35 mouse cellular contexts compared by ENCODE assay signal in the genomic region with DNA sequence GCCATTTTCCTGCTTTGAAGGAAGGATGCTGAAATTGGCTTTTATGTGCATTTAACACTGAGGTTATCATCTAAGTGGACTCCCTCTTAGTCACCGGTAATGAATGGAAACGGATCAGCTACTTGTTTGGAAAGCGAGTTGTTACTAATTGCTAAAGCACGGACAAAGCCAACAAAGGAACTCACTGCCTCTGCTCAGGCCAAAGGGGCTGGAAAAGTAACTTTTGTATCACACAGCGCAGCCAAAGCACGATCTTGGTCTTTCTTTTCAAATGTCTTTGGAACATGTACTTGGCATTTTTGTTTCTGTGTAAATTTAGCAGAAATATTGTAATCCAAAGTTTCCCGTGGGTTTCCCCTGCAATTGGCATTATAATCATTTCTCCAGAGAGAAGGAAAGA. TPM values are rescaled to one million over a fixed set of nuclear protein-coding genes. Genes with fewer than 3 reads are reported as not detected.
"Had no signal": no experiment of that assay in that cellular context is flagged by ENCODE, and none has a peak within 500 bp of the region (broad histone marks: within the 10 kb centered on the region; RNA-seq: fewer than 3 reads in every experiment).

No protein-coding gene starts in this region.

- DNase-seq: gastrocnemius, postnatal 14 days; heart, adult 11 months; heart, adult 2 months; heart, postnatal 10 days; kidney, adult 18-20 months; kidney, adult 8-10 months; kidney, postnatal 14 days; kidney, postnatal 36 days; layer of hippocampus, adult 9-11 months; layer of hippocampus, postnatal 36 days; left cerebral cortex, postnatal 4 days had no signal

- H3K4me2 ChIP-seq: heart, embryonic 12.5 days; hindbrain, embryonic 12.5 days; hindbrain, embryonic 14.5 days; intestine, embryonic 15.5 days; limb, embryonic 13.5 days; limb, embryonic 15.5 days; liver, embryonic 12.5 days had no signal

- H3K27me3 ChIP-seq: intestine, embryonic 15.5 days had no signal

- H3K9me3 ChIP-seq: heart, embryonic 12.5 days; hindbrain, embryonic 12.5 days; intestine, embryonic 15.5 days; limb, embryonic 15.5 days; liver, embryonic 12.5 days had no signal

- H3K36me3 ChIP-seq: heart, embryonic 12.5 days; hindbrain, embryonic 12.5 days; intestine, embryonic 15.5 days; limb, embryonic 13.5 days; limb, embryonic 15.5 days; liver, embryonic 12.5 days had no signal

- ATAC-seq: hindbrain, embryonic 16.5 days; inflammation-experienced regulatory T-cells, adult 6 months; intestine, embryonic 15.5 days; intestine, postnatal 0 days; liver, embryonic 12.5 days had no signal

- H3K4me3 ChIP-seq: heart, adult 2 months; heart, embryonic 12.5 days; hindbrain, embryonic 12.5 days; intestine, embryonic 15.5 days; limb, embryonic 13.5 days; limb, embryonic 15.5 days; liver, embryonic 12.5 days had no signal

- H3K9ac ChIP-seq: heart, embryonic 12.5 days; hindbrain, embryonic 12.5 days; hindbrain, embryonic 14.5 days; intestine, embryonic 15.5 days; limb, embryonic 13.5 days; limb, embryonic 15.5 days; liver, embryonic 12.5 days; liver, embryonic 14.5 days had no signal

- H3K27ac ChIP-seq: heart, adult 2 months; hindbrain, embryonic 12.5 days; hindbrain, embryonic 14.5 days; intestine, embryonic 15.5 days; kidney, postnatal 0 days; limb, embryonic 13.5 days; limb, embryonic 15.5 days; liver, embryonic 12.5 days; liver, embryonic 14.5 days had no signal

RNA-seq across cellular contexts. Expression of gene Ropn1, which starts 22.2 kb away (rescaled TPM):
- total RNA-seq: gastrocnemius, adult 18-20 months; gastrocnemius, adult 8-10 months; gastrocnemius, postnatal 14 days; heart, adult 2 months; heart, postnatal 10 days; heart, postnatal 25 days; hematopoietic stem cell, adult 5-6 weeks; layer of hippocampus, adult 18-20 months; layer of hippocampus, postnatal 14 days; layer of hippocampus, postnatal 36 days; left cerebral cortex, adult 18-20 months; left cerebral cortex, adult 8-10 months; left cerebral cortex, postnatal 4 days; liver, adult 2 months had no signal
- polyA plus RNA-seq: hindbrain, embryonic 12.5 days; hindbrain, embryonic 16.5 days; inflammation-experienced regulatory T-cells, adult 6 months; intestine, embryonic 15.5 days; intestine, postnatal 0 days; kidney, embryonic 14.5 days; kidney, postnatal 0 days; large intestine, adult 2 months; limb, embryonic 11.5 days; limb, embryonic 13.5 days; limb, embryonic 15.5 days; liver, adult 2 months; liver, embryonic 12.5 days; liver, embryonic 14.5 days had no signal
